Mouse (Mus musculus) v-Abl transformed pro-B cells (cell line): ENCODE measurements around the gene Gm19426.

Experiments
- in situ Hi-C, 2 experiments: fragments of 400-800 bp; cut with MboI; formaldehyde crosslinking; loops; one replicate each; pipeline ENCODE4 v1.15.1; 2025; ENCODE audit not compliant: unreplicated experiment in 2 of 2

Gm19426 gene

DNA sequence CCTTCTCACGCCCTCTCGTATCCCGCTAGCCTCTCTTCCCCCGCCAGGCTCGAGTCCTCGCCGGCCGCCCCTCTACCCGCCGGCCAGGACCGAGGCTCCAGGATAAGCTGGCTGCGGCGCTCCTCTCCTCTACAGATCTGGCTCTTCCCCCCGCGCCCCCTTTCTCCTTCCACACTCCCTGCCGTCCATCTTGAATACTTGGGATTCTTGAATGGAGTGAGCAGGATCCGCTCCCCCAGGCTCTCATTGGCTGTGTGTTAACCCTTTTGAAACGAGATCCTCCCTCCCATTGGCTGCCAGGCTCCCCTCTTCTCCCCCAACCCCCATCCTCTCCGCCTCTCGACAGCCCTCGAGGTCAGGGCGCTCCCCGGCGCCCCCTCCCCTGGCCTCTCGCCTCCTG, at the start of gene Gm19426:
TSS of gene Gm19426 (minus strand) at position 95 of the 400 bp plus-strand sequence.
- in situ Hi-C loops, result no loop called here

DNA sequence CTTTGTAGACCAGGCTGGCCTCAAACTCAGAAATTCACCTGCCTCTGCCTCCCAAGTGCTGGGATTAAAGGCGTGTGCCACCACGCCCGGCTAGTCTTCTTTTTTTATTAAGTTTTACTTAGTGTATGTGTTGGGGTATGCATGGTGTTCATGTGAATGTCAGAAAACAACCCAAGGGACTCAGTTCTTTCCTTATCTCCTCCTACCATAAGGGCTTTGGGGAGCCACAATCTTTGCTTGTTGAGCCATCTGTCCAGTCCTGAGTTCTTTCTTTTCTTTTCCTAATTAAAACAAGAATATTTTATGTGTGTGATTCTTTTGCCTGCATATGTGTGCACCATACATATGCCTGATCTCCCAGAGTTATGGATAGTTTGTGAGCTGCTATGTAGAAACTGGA, 49.7 kb upstream of the Gm19426 start:
- in situ Hi-C loops, result no loop called here

DNA sequence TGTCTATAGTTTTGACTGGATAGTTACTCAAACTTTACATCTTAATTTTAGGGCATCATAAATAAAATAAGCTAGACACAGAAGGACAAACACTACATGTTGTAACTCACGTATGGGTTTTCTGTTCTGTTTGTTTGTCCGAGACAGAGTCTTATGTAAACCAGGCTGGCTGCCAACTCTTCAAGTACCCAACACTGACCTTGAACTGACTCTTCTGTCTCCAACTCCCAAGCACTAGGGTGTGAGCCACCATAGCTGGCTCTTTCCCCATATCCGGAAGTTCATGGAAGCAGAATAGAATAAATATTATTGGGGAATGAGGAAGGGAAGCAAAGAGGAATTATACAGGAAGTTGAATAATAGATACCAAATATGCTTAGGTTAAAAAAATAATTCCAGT, 49.1 kb upstream of the Gm19426 start:
- in situ Hi-C loops, result no loop called here

DNA sequence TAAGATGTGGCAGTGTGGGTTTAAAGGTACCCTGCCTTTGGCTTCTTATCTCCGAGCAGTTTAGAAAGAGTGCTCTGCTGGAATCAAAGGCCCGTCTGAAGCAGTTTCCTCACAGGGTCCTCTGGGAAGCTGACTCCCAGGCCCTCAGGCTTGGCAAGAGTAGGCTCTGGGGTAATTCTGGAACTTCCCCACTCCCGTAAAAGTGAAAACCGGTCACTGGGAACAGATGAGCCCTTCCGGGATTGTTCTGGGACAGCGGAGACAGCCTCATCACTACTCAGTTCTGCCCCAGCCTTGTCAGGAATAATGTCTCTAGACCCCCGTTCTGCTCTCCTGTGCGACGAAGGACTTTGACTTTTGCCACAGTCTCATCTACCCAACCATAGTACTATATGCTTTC, 47.0 kb upstream of the Gm19426 start:
- in situ Hi-C loops, result no loop called here

DNA sequence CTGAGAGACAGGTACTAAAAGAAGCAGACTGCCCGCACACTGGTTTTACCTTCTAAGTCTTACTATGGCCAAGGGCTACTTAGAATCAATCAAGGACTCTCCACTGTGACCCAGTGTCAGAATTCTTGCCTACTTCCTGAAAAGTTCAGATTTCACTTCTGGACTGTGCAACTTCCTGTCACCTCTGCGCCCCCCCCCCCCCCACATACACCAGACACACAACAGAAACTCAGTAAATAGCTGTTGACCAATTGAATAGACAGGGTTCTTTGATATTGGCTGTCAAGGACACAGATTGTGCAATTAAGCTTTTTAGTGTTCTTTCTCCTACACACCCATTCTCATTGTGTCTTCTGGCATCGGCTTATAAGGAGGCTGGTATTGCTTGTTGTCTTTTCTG, 44.9 kb upstream of the Gm19426 start:
- in situ Hi-C loops, result loop anchor here in 1 of 2 experiments (5.0 kb wide), 1 partner anchor 41 kb away; no protein-coding TSS in a partner anchor

DNA sequence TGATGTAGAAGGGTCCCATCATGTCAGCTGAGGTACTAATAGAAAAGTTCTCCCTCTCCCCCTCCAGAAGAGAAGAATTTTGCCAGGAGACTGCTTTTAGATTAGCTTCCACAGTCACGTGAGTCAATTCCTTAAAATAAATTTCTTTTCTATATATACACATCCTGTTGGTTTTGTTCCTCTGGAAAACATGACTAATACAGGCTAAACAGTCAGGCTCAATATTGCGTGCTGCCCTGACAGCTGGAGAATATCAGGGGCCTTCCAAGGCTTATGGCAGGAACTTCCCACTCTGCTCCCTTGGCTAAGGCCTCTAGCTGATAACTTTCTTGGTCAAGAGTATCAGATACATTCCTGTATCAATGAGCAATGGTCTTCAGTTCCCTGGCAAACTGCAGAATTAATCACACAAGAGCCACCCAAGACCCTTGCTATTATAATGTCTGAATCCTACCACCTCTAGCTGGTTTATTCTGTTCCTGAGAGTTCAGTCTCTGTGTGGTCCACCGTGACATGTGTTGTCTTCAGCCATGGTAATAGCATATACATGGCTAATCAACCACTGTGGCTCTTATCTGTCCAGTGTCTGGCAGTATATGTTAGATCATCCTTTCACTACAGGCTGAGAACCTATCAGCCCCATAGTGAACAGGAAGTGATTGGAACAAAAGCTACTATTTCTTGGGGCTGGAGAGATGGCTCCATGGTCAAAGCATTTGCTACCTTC, 40.5 kb upstream of the Gm19426 start:
- in situ Hi-C loops, result no loop called here

DNA sequence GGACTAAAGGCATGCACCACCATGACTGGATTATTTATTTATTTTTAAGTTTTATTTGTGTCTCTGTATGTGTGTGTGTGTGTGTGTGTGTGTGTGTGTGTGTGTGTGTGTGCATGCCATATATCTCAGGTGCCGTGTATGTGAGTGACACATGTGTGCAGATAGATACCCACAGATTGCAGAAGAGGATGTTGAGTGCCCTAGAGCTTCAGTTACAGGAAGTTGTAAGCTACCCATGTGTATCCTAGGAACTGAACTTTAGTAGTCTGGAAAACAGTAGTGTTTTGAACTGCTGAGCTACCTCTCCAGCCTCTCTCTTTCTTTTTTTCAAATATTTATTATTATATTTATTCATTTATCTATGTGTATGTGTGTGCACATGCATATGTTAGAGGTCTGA, 39.9 kb upstream of the Gm19426 start:
- in situ Hi-C loops, result no loop called here

DNA sequence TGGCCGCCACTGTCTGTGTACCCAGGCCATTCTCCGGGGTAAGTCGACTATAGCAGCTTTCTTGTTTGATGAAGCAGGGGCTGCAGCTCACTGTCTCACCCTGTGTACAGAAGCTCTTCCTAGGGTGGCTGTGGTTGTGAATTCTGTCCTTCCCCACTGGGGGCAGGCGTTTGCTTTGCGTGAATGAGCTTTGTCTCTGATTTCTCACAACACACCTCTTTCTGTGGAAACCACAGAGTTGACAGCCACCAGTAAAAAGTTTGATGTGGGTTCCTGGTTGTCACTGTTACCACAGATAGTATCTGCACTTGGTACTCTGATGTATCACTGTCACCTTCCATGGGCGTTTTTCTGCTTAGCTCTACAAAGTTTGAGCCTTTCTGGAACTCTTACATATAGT, 35.8 kb upstream of the Gm19426 start:
- in situ Hi-C loops, result no loop called here

DNA sequence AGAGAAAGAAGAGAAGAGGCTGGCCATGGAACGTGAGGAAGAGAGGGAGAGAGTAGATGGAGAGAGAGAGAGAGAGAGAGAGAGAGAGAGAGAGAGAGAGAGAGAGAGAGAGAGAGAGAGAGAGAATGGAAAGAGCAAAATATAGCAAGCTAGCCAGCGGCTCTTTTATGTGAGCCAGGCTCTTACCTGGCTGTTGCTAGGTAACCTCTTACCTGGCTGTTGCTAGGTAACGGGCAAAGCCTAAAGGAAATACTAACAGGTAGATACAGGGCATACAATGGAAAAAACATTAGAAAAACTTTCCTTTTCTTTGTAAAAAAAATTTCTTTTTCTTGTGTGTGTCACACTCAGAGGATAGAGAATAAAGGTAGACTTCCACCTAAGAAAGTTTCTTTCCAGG, 34.3 kb upstream of the Gm19426 start:
- in situ Hi-C loops, result no loop called here

DNA sequence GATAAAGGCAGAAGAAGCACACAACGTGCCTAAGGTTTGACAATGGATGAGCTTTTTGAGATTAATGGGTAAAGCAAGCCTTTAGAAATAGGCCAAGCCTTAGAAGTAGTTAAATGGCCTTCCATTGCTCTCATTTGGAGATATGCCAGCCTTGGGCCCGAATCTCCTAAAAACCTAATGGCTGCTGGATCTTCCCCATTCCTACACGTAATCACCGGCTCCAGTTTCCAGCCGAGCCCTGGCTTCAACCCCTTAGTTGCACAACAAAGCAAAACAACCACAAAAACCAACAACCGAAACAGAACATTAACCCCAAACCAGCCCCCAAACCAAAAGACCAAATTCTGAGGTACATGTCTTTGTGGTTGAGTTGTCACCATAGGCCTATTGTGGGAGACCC, 32.2 kb upstream of the Gm19426 start:
- in situ Hi-C loops, result no loop called here

DNA sequence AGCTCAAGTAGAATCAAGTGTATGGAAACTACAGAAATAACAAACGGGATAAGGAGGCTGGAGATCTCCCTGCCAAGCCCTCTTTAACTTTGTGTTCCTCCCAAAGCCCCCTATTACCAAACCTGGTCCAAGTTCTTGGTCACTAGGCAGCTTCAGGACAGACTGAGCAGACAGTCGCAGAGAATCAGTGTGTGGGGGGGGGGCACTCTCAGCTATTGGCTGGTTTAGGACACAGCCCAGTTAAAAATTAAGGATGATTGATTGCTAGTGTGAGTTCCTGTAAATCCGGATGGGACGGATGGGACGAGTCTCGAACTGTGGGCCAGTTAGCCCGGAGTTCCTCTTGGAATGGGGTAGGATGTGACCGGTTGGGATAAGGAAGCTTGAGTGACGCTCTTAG, 31.8 kb upstream of the Gm19426 start, which contains the start of gene Serping1:
TSS of gene Serping1 (minus strand) at position 204 of the 400 bp plus-strand sequence.
- in situ Hi-C loops, result no loop called here

DNA sequence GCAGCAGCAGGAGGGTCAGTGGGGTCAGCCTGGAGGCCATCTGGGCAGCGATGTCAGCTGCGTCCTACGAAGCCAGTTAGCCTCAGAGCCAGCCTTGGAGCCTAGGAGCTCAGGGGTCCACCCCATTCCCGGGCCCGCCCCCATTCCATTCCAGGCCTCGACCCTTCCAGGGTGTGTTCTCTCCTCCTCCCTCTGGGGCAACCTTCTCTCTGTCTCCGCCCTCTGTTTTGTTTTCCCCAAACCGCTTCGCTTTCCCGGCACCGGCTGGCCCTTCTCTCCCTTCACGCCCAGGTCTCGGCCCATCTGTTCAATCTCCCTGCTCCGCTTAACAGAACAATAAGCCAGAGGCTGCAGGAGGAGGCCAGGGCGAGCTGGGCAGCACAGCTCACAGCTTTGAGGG, 31.3 kb upstream of the Gm19426 start:
- in situ Hi-C loops, result loop anchor here (25.0 kb wide), 2 partner anchors 312 to 788 kb away; no protein-coding TSS in a partner anchor

DNA sequence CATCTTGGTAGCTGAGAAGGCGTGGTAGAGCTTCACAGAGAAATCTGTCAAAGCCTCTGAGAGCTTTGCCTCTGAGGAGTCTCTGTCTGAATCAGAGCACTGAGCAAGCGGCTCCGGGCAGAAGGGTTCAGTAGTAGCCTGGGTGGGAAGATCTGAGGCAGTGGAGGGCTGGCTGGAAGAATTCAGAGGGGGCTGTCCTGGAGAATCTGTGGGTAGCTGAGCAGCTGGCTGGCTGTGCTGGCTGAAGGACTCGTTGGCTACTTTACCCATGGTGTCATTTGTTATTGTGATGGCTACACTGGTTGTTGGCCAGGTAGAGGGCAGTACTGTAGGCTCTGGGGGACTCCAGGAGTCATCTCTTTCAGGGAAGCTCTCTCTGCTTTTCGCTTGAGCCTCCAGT, 29.7 kb upstream of the Gm19426 start:
- in situ Hi-C loops, result loop anchor here (25.0 kb wide), 2 partner anchors 311 to 789 kb away; no protein-coding TSS in a partner anchor

DNA sequence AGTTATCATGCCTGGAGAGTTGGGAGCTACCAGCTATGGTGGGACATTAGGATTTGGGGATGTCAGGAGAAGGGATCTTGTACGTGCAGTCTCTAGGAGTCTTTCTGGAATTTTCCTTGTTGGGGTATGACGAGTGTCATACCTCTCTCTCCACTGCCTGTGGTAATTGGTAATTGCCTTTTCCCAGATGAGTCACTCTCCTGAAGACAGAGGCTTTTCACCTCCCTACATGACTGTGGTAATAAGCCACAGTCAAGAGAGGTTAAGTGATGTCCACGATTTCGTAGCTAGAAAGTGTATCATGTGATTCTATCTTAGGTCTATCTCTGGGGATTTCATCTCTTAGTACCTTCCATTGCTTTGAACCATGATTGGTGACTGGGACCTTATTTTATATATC, 29.0 kb upstream of the Gm19426 start:
- in situ Hi-C loops, result loop anchor here (25.0 kb wide), 2 partner anchors 310 to 790 kb away; no protein-coding TSS in a partner anchor

DNA sequence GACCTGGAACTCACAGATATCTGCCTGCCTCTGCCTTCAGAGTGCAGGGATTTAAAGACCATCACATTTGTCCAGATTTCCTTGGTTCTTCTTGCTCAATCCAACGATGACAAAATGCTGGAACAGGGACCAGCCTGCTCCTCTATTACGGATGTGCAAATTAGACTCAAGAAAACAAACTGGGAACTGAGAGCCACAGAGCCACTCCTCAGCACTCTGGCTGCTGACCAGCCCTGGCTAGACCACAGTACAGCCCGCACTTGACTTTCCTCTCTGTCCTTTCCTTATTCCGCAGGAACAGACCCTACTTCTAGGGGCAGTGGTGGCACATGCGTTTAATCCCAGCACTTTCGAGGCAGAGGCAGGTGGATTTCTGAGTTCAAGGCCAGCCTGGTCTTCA, 27.0 kb upstream of the Gm19426 start:
- in situ Hi-C loops, result loop anchor here (25.0 kb wide), 2 partner anchors 308 to 792 kb away; no protein-coding TSS in a partner anchor

DNA sequence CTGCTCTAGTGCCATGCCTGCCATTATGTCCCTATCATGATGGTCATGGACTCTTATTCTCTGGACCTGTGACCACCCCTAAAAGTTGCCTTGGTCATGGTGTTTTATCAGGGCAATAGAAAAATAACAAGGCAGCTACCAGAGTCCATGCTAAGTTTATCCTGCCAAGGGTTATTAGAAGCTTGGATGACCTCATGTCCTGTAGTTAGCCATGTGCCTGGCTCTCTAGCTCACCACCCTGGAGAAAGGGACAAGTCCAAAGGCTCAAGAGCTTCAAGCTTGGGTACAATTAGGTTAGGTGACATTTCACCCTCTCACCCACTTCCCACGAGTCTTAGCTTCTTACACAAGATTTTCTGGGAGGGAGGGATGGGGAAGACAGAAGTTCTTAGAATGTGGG, 19.4 kb upstream of the Gm19426 start:
- in situ Hi-C loops, result loop anchor here (25.0 kb wide), 2 partner anchors 301 to 799 kb away; no protein-coding TSS in a partner anchor

DNA sequence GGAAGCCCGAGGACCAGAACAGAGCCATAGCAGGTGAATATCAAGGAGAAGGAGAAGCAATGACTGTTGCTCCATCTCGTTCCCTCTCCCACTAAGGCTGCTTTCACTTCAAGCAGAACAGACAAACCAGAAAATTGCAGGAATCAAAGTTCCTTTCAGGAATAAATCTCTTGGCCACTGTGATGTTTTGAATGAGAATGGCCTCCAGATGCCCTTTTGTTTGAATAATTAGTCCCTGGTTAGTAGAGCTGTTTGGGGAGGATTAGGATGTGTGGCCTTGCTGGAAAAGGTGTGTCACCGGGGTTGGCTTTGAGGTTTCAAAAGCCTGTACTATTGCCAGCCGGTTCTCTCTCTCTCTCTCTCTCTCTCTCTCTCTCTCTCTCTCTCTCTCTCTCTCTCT, 18.8 kb upstream of the Gm19426 start:
- in situ Hi-C loops, result loop anchor here (25.0 kb wide), 2 partner anchors 300 to 800 kb away; no protein-coding TSS in a partner anchor

DNA sequence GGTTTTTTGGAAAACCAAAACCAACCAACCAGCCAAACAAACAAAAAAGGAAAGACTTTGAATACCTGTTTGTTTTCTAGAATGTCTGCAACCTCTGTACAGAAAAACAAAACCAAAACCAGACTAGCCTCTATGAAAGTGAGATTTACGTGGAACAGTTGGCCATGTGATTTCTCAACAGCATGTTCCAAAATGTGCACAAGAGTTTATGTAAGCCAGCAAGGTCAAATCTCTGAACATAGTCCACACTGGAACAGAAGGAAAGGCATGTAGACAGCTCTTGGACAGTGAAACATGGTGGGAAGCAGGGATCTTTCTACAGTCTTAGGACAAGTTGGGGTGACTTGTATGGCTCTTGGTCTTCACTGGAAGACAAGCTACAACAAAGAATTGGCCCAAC, 18.4 kb upstream of the Gm19426 start:
- in situ Hi-C loops, result loop anchor here (25.0 kb wide), 2 partner anchors 300 to 800 kb away; no protein-coding TSS in a partner anchor

DNA sequence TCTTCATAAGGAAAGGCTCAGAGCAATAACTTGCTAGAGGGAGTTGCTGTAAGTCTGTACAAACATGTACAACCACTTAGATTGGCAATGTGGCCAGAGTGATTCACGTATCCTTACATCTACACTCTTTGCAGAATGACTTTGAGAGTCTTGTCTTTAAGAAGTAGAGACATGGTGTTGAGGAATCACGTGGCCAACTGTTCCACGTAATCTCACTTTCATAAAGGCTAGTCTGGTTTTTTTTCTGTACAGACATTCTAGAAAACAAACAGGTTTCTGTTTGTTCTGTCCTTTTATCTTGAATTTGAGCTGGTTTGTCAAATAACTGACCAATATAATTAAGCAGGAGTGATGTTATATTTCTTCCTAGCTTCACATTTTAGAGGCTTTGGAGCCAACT, 17.9 kb upstream of the Gm19426 start:
- in situ Hi-C loops, result loop anchor here (25.0 kb wide), 2 partner anchors 299 to 801 kb away; no protein-coding TSS in a partner anchor

DNA sequence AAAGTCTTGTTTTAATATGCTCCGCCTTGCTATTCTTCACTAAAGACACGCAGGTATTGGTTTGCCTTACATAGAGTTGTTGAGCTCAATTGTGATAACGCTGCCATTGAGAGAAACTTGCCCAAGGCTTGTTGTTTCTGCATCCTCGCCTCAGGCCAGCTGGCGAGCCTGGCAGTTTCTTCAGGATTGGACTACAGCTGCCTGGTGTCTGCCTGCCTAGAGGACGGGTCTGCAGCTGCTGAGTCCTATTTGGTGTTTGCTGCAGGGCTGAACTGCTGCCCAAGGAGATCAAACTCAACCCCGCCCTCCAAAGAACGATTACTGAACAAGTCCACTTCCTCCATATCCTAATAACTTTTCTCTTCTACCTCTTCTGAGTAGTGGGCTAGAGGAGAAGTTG, 17.3 kb upstream of the Gm19426 start:
- in situ Hi-C loops, result loop anchor here (25.0 kb wide), 2 partner anchors 298 to 802 kb away; no protein-coding TSS in a partner anchor

DNA sequence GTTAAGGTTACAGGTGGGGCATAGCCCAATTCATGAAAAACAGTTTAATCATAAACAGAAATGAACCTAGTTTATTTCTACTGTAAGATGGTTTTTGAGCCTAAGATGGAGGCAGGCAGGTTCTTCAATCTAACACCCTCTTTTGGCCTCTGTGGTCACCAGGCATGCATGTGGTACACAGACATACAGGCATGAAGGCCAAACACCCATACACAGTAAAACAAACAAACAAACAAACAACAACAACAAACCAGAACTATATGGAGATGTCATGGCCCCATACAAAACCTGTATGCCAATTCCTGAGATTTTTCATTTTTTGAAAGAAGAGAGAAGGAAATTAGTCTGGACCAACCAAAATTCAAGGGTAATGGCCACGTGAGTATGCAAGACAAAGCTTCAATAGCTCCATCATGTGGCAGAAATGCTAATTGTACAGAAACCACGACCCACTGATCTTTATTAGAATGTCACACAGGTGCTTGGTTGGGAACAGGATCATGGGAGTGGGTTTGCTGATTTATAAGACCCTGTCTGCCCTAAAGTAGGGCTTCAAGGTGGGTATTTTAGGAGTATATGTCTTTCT, 15.2 kb upstream of the Gm19426 start:
- in situ Hi-C loops, result loop anchor here (10.0 to 25.0 kb wide), 3 partner anchors 144 to 804 kb away; no protein-coding TSS in a partner anchor
